Mouse (Mus musculus) liver, embryonic 18 days (tissue): ENCODE data around the gene Hoxc4. TPM values are rescaled to one million over a fixed set of nuclear protein-coding genes. Genes with fewer than 3 reads are reported as not detected.

Experiments used
- polyA plus RNA-seq: library from polyadenylated mRNA; depleted of rRNA; stranded (reverse); fragments of >200 nt; gene quantifications from 2 replicates; pipeline ENCODE4 v1.2.3, GENCODE M21; 2012; rRNA removed

Gene Hoxc4
- 0.06 and 0.11 TPM in 2 replicates for polyA plus RNA-seq

GRCm38 (mm10) chr15:103018636-103019035, at the start of gene Hoxc4:
TSS of gene Hoxc4 (plus strand) at chr15:103018934.

DNA sequence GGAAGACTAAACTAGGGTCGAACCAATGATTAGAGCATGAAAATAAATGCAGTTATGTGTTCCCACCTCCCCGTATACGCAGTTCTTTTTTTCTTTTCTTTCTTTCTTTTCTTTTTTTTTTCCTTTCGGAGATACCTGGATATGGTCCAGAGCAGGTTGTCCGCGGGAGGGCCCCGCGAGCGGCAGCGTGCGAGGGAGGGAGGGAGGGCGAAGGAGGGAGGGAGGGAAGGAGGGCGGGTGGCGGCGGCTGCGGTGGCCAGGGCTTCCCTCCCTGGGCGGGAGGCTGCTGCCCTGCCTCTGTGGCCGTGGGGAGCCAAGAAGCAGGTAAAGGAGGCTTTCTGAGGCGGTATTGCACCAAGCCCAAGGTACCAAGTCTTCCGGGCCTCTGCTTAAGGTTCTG, 42.6 kb upstream of the Hoxc4 start, which contains the start of gene Hoxc9:
Hoxc9 (plus strand) TSS at position 269 of the 400 bp plus-strand sequence.

DNA sequence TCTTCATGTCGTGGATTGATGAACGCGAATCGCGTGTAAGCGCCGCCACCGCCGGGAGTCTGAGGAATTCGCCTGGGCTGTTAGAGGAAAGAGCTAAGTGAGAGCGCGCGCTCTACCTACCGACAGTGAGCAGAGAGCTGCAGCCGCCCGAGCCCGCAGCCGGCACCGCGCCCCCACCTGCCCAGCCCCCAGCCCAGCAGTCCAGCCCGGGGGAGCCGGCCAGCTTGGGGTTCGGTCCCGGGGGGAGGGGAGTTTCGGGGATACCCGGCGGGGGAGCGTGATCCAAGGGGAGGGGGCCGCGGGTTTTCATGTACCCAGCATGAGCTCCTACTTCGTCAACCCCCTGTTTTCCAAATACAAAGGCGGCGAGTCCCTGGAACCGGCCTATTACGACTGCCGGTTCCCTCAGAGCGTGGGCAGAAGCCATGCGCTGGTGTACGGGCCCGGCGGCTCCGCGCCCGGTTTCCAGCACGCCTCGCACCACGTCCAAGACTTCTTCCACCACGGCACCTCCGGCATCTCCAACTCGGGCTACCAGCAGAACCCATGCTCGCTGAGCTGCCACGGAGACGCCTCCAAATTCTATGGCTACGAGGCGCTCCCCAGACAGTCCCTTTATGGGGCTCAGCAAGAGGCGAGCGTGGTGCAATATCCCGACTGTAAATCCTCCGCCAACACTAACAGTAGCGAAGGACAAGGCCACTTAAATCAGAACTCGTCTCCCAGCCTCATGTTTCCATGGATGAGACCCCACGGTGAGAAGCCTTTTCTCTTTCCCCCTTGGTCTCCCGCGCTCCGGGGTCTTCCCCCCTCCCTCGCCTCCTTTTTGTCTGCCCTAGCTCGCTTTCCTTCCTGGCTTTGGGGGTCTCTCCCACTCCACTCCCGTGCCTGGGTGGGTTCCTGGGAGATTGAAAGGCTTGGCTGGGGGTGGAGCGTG, 28.0 kb upstream of the Hoxc4 start, which contains the start of gene Hoxc8:
Hoxc8 (plus strand) TSS at position 147 of the 937 bp plus-strand sequence.

GRCm38 (mm10) chr15:102997939-102998355, 20.8 kb upstream of the Hoxc4 start, which contains the start of gene Hoxc6:
TSS of gene Hoxc6 (plus strand) at chr15:102998257.

Other genes starting within 250 kb of the Hoxc4 start
- not detected in 2 replicates for gene Hoxc13, start 97.8 kb upstream of the Hoxc4 start, polyA plus RNA-seq
- gene Hoxc12, start 82.2 kb upstream of the Hoxc4 start, polyA plus RNA-seq = not detected in 2 replicates
- gene Hoxc11, start 64.5 kb upstream of the Hoxc4 start, polyA plus RNA-seq = not detected in 2 replicates
- gene Hoxc10, start 52.1 kb upstream of the Hoxc4 start, polyA plus RNA-seq = not detected in 2 replicates
- 0.02 TPM in 2 replicates for gene Hoxc5, start 51.5 kb upstream of the Hoxc4 start, polyA plus RNA-seq
- gene Hoxc9, start 42.5 kb upstream of the Hoxc4 start, polyA plus RNA-seq = not detected in 2 replicates
- not detected in 2 replicates for gene Hoxc8, start 28.3 kb upstream of the Hoxc4 start, polyA plus RNA-seq
- gene Hoxc6, start 20.7 kb upstream of the Hoxc4 start, polyA plus RNA-seq = 0.13 TPM in 2 replicates
- gene Smug1, start 148.2 kb downstream of the Hoxc4 start, polyA plus RNA-seq = 5.2 TPM in 2 replicates
- 17.1 and 17.5 TPM in 2 replicates for gene Cbx5, start 220.9 kb downstream of the Hoxc4 start, polyA plus RNA-seq
- 299 and 307 TPM in 2 replicates for gene Hnrnpa1, start 221.5 kb downstream of the Hoxc4 start, polyA plus RNA-seq
- 105 and 117 TPM in 2 replicates for gene Nfe2, start 239.5 kb downstream of the Hoxc4 start, polyA plus RNA-seq